Mouse (Mus musculus) MEL (cell line): ENCODE measurements around the gene Gucy2e. TPM values are rescaled to one million over a fixed set of nuclear protein-coding genes. Genes with fewer than 3 reads are reported as not detected.

Source experiments
- DNase-seq: peaks from one replicate; pipeline ENCODE4 v3.0.0; 2011; ENCODE audit warnings: low read depth, low spot score
- H3K27ac ChIP-seq: 2 replicates; pipeline ENCODE4 v1.5.1; 2012; ENCODE audit warnings: low read depth, mild to moderate bottlenecking, control low read depth, low read length, moderate library complexity; ENCODE audit not compliant: control insufficient read depth
- H3K27me3 ChIP-seq, 2 experiments: fragments of 150-350 bp in 1 of 2; sonication (generic) in 1 of 2; 2 replicates each; pipeline ENCODE4 v1.6.1; 2012; ENCODE audit warnings: low read length in 2 of 2, mild to moderate bottlenecking in 2 of 2, improper control_type of control experiment in 1 of 2, moderate library complexity in 1 of 2; ENCODE audit not compliant: insufficient read depth in 2 of 2, control insufficient read depth in 1 of 2
- H3K36me3 ChIP-seq, 2 experiments: 2 replicates each; pipeline ENCODE4 v1.6.1; 2012 to 2014; ENCODE audit warnings: low read length in 2 of 2, improper control_type of control experiment in 1 of 2, inconsistent platforms in 1 of 2, mild to moderate bottlenecking in 1 of 2; ENCODE audit not compliant: insufficient read depth in 2 of 2, control insufficient read depth in 1 of 2
- H3K4me1 ChIP-seq, 2 experiments: fragments of 150-350 bp in 1 of 2; sonication (generic) in 1 of 2; 2 replicates each; pipeline ENCODE4 v1.6.1; 2012; ENCODE audit warnings: low read length in 2 of 2, improper control_type of control experiment in 1 of 2, mild to moderate bottlenecking in 1 of 2; ENCODE audit not compliant: insufficient read depth in 2 of 2, control insufficient read depth in 1 of 2
- H3K4me3 ChIP-seq, 2 experiments: fragments of 150-350 bp in 1 of 2; sonication (generic) in 1 of 2; 2 replicates each; pipeline ENCODE4 v1.5.1; 2012; ENCODE audit warnings: low read depth in 2 of 2, low read length in 2 of 2, mild to moderate bottlenecking in 2 of 2, moderate library complexity in 2 of 2, control low read depth in 1 of 2, improper control_type of control experiment in 1 of 2; ENCODE audit not compliant: control insufficient read depth in 1 of 2, insufficient read depth in 1 of 2
- H3K79me2 ChIP-seq: 2 replicates; pipeline ENCODE4 v1.6.1; 2012; ENCODE audit warnings: mild to moderate bottlenecking, low read length, moderate library complexity; ENCODE audit not compliant: control insufficient read depth, poor library complexity, insufficient read depth
- H3K9ac ChIP-seq: 2 replicates; pipeline ENCODE4 v1.6.1; 2012; ENCODE audit warnings: low read depth, mild to moderate bottlenecking, control low read depth, low read length, moderate library complexity; ENCODE audit not compliant: control insufficient read depth, poor library complexity, severe bottlenecking
- H3K9me3 ChIP-seq: fragments of 150-350 bp; sonication (generic); replicated peaks from 2 replicates; pipeline ENCODE4 v1.6.1; 2012; ENCODE audit warnings: mild to moderate bottlenecking, low read length, improper control_type of control experiment, moderate library complexity; ENCODE audit not compliant: insufficient read depth
- BHLHE40 ChIP-seq: IDR thresholded peaks from 2 replicates; pipeline ENCODE4 v1.6.1; 2012; ENCODE audit warnings: low read depth, mild to moderate bottlenecking, inconsistent platforms, low read length, improper control_type of control experiment, borderline replicate concordance
- CHD1 ChIP-seq: IDR thresholded peaks from 2 replicates; pipeline ENCODE4 v1.6.1; 2012; ENCODE audit warnings: low read depth, mild to moderate bottlenecking, inconsistent platforms, low read length, improper control_type of control experiment
- CHD2 ChIP-seq: IDR thresholded peaks from 2 replicates; pipeline ENCODE4 v1.6.1; 2011; ENCODE audit warnings: low read length, improper control_type of control experiment
- CTCF ChIP-seq, 3 experiments: IDR thresholded peaks in 2 of 3; conservative IDR thresholded peaks in 1 of 3; 2 replicates each; pipeline ENCODE4 v1.5.1; 2011 to 2012; ENCODE audit warnings: low read length in 3 of 3, low read depth in 2 of 3, mild to moderate bottlenecking in 2 of 3, improper control_type of control experiment in 1 of 3, inconsistent platforms in 1 of 3, mixed read lengths in 1 of 3, moderate library complexity in 1 of 3; ENCODE audit not compliant: control insufficient read depth in 1 of 3, insufficient read depth in 1 of 3, poor library complexity in 1 of 3, severe bottlenecking in 1 of 3
- E2F4 ChIP-seq: IDR thresholded peaks from 2 replicates; pipeline ENCODE4 v1.6.1; 2011; ENCODE audit warnings: low read depth, low read length, improper control_type of control experiment, borderline replicate concordance
- ELF1 ChIP-seq: IDR thresholded peaks from 2 replicates; pipeline ENCODE4 v1.6.1; 2014; ENCODE audit warnings: low read depth, mild to moderate bottlenecking, inconsistent platforms, low read length, improper control_type of control experiment, moderate library complexity
- EP300 ChIP-seq, 2 experiments: IDR thresholded peaks; 2 replicates each; pipeline ENCODE4 v1.6.1; 2011; ENCODE audit warnings: improper control_type of control experiment in 2 of 2, low read length in 2 of 2, low read depth in 1 of 2, mild to moderate bottlenecking in 1 of 2
- ETS1 ChIP-seq: IDR thresholded peaks from 2 replicates; pipeline ENCODE4 v1.6.1; 2012; ENCODE audit warnings: low read depth, mild to moderate bottlenecking, inconsistent platforms, low read length, improper control_type of control experiment, moderate library complexity
- GABPA ChIP-seq: IDR thresholded peaks from 2 replicates; pipeline ENCODE4 v1.6.1; 2012; ENCODE audit warnings: low read depth, mild to moderate bottlenecking, inconsistent platforms, low read length, improper control_type of control experiment, moderate library complexity
- GATA1 ChIP-seq: IDR thresholded peaks from 2 replicates; pipeline ENCODE4 v1.6.1; 2011; ENCODE audit warnings: low read depth, low read length, improper control_type of control experiment
- HCFC1 ChIP-seq: IDR thresholded peaks from 2 replicates; pipeline ENCODE4 v1.6.1; 2012; ENCODE audit warnings: low read depth, mild to moderate bottlenecking, inconsistent platforms, low read length, improper control_type of control experiment, moderate library complexity
- JUND ChIP-seq: IDR thresholded peaks from 2 replicates; pipeline ENCODE4 v1.6.1; 2011; ENCODE audit warnings: low read depth, mild to moderate bottlenecking, improper control_type of control experiment, low read length
- KAT2A ChIP-seq: conservative IDR thresholded peaks from 2 replicates; pipeline ENCODE4 v1.6.1; 2012; ENCODE audit warnings: low read depth, low read length, improper control_type of control experiment, inconsistent platforms
- MAX ChIP-seq: IDR thresholded peaks from 2 replicates; pipeline ENCODE4 v1.6.1; 2011; ENCODE audit warnings: low read length, improper control_type of control experiment
- MAZ ChIP-seq: IDR thresholded peaks from 2 replicates; pipeline ENCODE4 v1.6.1; 2012; ENCODE audit warnings: low read depth, mild to moderate bottlenecking, inconsistent platforms, low read length, improper control_type of control experiment
- MEF2A ChIP-seq: IDR thresholded peaks from 2 replicates; pipeline ENCODE4 v1.6.1; 2014; ENCODE audit warnings: low read depth, mild to moderate bottlenecking, inconsistent platforms, low read length, improper control_type of control experiment; ENCODE audit not compliant: poor library complexity, insufficient replicate concordance, severe bottlenecking; ENCODE audit errors: extremely low read depth
- MXI1 ChIP-seq: IDR thresholded peaks from 2 replicates; pipeline ENCODE4 v1.6.1; 2011; ENCODE audit warnings: mild to moderate bottlenecking, low read depth, low read length, improper control_type of control experiment
- MYB ChIP-seq: IDR thresholded peaks from 2 replicates; pipeline ENCODE4 v1.6.1; 2011; ENCODE audit warnings: mild to moderate bottlenecking, low read depth, low read length, improper control_type of control experiment
- MYC ChIP-seq: IDR thresholded peaks from 2 replicates; pipeline ENCODE4 v1.6.1; 2011; ENCODE audit warnings: low read depth, mild to moderate bottlenecking, low read length, improper control_type of control experiment, moderate library complexity
- NELFE ChIP-seq: IDR thresholded peaks from 2 replicates; pipeline ENCODE4 v1.6.1; 2011; ENCODE audit warnings: low read depth, low read length, improper control_type of control experiment
- NRF1 ChIP-seq: IDR thresholded peaks from 2 replicates; pipeline ENCODE4 v1.6.1; 2014; ENCODE audit warnings: low read depth, mild to moderate bottlenecking, inconsistent platforms, low read length, improper control_type of control experiment, moderate library complexity; ENCODE audit not compliant: poor library complexity, insufficient read depth, severe bottlenecking
- POLR2A ChIP-seq, 2 experiments: IDR thresholded peaks; 2 replicates each; pipeline ENCODE4 v1.6.1; 2011 to 2012; ENCODE audit warnings: low read length in 2 of 2, mild to moderate bottlenecking in 2 of 2, control low read depth in 1 of 2, improper control_type of control experiment in 1 of 2, low read depth in 1 of 2, moderate library complexity in 1 of 2; ENCODE audit not compliant: control insufficient read depth in 1 of 2, insufficient read depth in 1 of 2, poor library complexity in 1 of 2
- POLR2AphosphoS2 ChIP-seq: IDR thresholded peaks from 2 replicates; pipeline ENCODE4 v1.6.1; 2011; ENCODE audit warnings: low read length, improper control_type of control experiment
- RAD21 ChIP-seq: IDR thresholded peaks from 2 replicates; pipeline ENCODE4 v1.6.1; 2011; ENCODE audit warnings: mild to moderate bottlenecking, low read depth, low read length, improper control_type of control experiment
- RCOR1 ChIP-seq: IDR thresholded peaks from 2 replicates; pipeline ENCODE4 v1.6.1; 2012; ENCODE audit warnings: low read depth, mild to moderate bottlenecking, inconsistent platforms, low read length, improper control_type of control experiment
- SIN3A ChIP-seq: IDR thresholded peaks from 2 replicates; pipeline ENCODE4 v1.6.1; 2012; ENCODE audit warnings: low read length, improper control_type of control experiment, inconsistent platforms
- SMC3 ChIP-seq: IDR thresholded peaks from 2 replicates; pipeline ENCODE4 v1.6.1; 2011; ENCODE audit warnings: low read depth, low read length, improper control_type of control experiment
- TAL1 ChIP-seq: IDR thresholded peaks from 2 replicates; pipeline ENCODE4 v1.6.1; 2012; ENCODE audit warnings: mild to moderate bottlenecking, inconsistent platforms, low read length, moderate library complexity, mixed read lengths
- TBP ChIP-seq: IDR thresholded peaks from 2 replicates; pipeline ENCODE4 v1.8.0; 2011; ENCODE audit warnings: low read depth, low read length, improper control_type of control experiment
- TCF12 ChIP-seq: IDR thresholded peaks from 2 replicates; pipeline ENCODE4 v1.6.1; 2014; ENCODE audit warnings: low read depth, mild to moderate bottlenecking, inconsistent platforms, low read length, improper control_type of control experiment, moderate library complexity
- UBTF ChIP-seq: IDR thresholded peaks from 2 replicates; pipeline ENCODE4 v1.6.1; 2012; ENCODE audit warnings: low read depth, mild to moderate bottlenecking, inconsistent platforms, low read length, improper control_type of control experiment, moderate library complexity, borderline replicate concordance; ENCODE audit not compliant: insufficient read depth
- USF1 ChIP-seq: IDR thresholded peaks from 2 replicates; pipeline ENCODE4 v1.6.1; 2014; ENCODE audit warnings: low read depth, mild to moderate bottlenecking, inconsistent platforms, low read length, improper control_type of control experiment, moderate library complexity
- USF2 ChIP-seq, 2 experiments: IDR thresholded peaks; 2 replicates each; pipeline ENCODE4 v1.6.1; 2011 to 2012; ENCODE audit warnings: improper control_type of control experiment in 2 of 2, low read length in 2 of 2, borderline replicate concordance in 1 of 2, inconsistent platforms in 1 of 2, low read depth in 1 of 2, mild to moderate bottlenecking in 1 of 2; ENCODE audit not compliant: insufficient read depth in 1 of 2
- ZC3H11A ChIP-seq: IDR thresholded peaks from 2 replicates; pipeline ENCODE4 v1.6.1; 2012; ENCODE audit warnings: low read depth, mild to moderate bottlenecking, inconsistent platforms, low read length, improper control_type of control experiment
- ZKSCAN1 ChIP-seq: IDR thresholded peaks from 2 replicates; pipeline ENCODE4 v1.6.1; 2012; ENCODE audit warnings: low read depth, mild to moderate bottlenecking, inconsistent platforms, low read length, improper control_type of control experiment, moderate library complexity
- ZNF384 ChIP-seq: IDR thresholded peaks from 2 replicates; pipeline ENCODE4 v1.6.1; 2012; ENCODE audit warnings: low read depth, mild to moderate bottlenecking, inconsistent platforms, low read length, improper control_type of control experiment
- polyA plus RNA-seq, 2 experiments: library from polyadenylated mRNA; stranded (reverse) in 1 of 2; unstranded in 1 of 2; fragments of >175 nt in 1 of 2; fragments of >200 nt in 1 of 2; gene quantifications; 2 replicates each; pipeline versions ENCODE4 v1.2.1 to v1.2.4; 2012; ENCODE audit warnings: low replicate concordance in 2 of 2, low read depth in 1 of 2; ENCODE audit not compliant: insufficient read length in 2 of 2, insufficient read depth in 1 of 2, missing spikeins in 1 of 2
- total RNA-seq: library from RNA; depleted of rRNA; stranded (reverse); fragments of 300-350 nt; gene quantifications from 2 replicates; pipeline ENCODE4 v1.2.3, GENCODE M21; 2012

Gene Gucy2e
- total and polyA plus RNA-seq, 3 experiments = not detected

DNA sequence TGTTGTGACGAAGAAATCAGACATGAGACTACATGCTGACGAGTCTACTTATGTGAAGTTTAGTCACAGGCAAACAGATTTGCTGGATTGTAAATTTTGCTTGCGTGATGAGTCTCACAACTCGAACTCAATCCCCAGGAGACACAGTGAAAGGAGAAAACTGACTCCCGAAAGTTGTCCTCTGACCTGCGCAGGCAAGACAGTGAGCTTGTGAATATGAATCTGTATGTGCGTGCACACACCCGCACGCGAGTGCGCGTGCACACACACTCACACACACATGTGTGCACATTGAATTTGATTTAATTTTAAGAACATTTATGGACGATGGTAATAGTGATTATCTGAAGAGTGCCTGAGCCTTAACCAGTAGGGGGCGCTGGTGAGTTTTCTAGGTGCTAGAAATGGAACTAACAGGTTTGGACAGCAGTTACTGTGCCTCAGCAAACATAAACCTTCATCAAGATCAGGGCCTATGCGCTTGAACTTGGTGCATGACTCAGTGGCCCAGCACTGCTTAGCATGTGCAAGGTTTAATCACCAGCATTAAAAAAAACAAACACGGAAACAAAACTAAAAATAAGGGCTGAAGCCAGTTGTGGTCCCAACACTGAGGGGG, 35.4 kb upstream of the Gucy2e start:
- no peaks in the 10 kb centered on the region for H3K79me2 ChIP-seq
- H3K27ac ChIP-seq = no peak overlapping the region
- no peak overlapping the region for H3K9ac ChIP-seq
- no peaks in the 10 kb centered on the region for H3K4me1 ChIP-seq
- H3K27me3 ChIP-seq = peaks cover 0 to 2% of the 10 kb centered on the region in 2 experiments; a peak in 2 of 4 replicates
- no peaks in the 10 kb centered on the region; a peak in 1 of 4 replicates for H3K36me3 ChIP-seq
- DNase-seq = peak; percentile 94
- peak overlapping the region in 1 of 2 experiments; percentile 16; a peak in 1 of 4 replicates for H3K4me3 ChIP-seq
- H3K9me3 ChIP-seq = no peaks in the 10 kb centered on the region
- TF ChIP-seq HCFC1 (0 out of 2 replicates have a peak, but pooled peaks have one; percentile 25), GABPA (no peak), POLR2AphosphoS2 (no peak), RAD21 (peak; percentile 88), ZNF384 (peak; percentile 86), ELF1 (no peak), CHD1 (no peak), MAX (no peak), CHD2 (no peak), SIN3A (peak; percentile 72; the same call in 1 of the 2 replicates), UBTF (no peak), SMC3 (peak; percentile 95), NRF1 (no peak), MXI1 (peak; percentile 37; the same call in 1 of the 2 replicates), ZC3H11A (peak; percentile 90), USF1 (no peak), MYB (no peak), ETS1 (no peak), JUND (no peak), MEF2A (no peak), USF2 (IDR thresholded peaks at IDR 0.05; ENCODE audit: borderline replicate concordance in 1 of 2, insufficient read depth in 1 of 2, low read depth in 1 of 2, low read length in 2 of 2) (no peak), E2F4 (no peak), TBP (0 out of 2 replicates have a peak, but pooled peaks have one; percentile 25), ZKSCAN1 (no peak), GATA1 (peak; percentile 46; the same call in 1 of the 2 replicates), TCF12 (no peak), MYC (0 out of 2 replicates have a peak, but pooled peaks have one; percentile 23), POLR2A (IDR thresholded peaks at IDR 0.05; ENCODE audit: control insufficient read depth in 1 of 2, insufficient read depth in 1 of 2, low read depth in 1 of 2, low read length in 2 of 2, poor library complexity in 1 of 2) (no peak), BHLHE40 (no peak), RCOR1 (no peak), TAL1 (no peak), NELFE (no peak), MAZ (no peak), EP300 (IDR thresholded peaks at IDR 0.05; ENCODE audit: low read depth in 1 of 2, low read length in 2 of 2) (peak in 1 of 2 experiments; percentile 6; a peak in 1 of 4 replicates), KAT2A (no peak), CTCF (IDR thresholded peaks at IDR 0.05 in 2 of 3, conservative IDR thresholded peaks at IDR 0.05 in 1 of 3; ENCODE audit: control insufficient read depth in 1 of 3, insufficient read depth in 1 of 3, low read depth in 2 of 3, low read length in 3 of 3, poor library complexity in 1 of 3, severe bottlenecking in 1 of 3) (peak; percentile 64 to 92 (median 72))
